Mouse (Mus musculus) cerebellum, adult 2 months (tissue): Measurements from ENCODE around the gene Lyrm4. TPM values are rescaled to one million over a fixed set of nuclear protein-coding genes. Genes with fewer than 3 reads are reported as not detected.
"Not testable (repeated sequence)": the region's sequence is repeated elsewhere in the genome, so short reads cannot be mapped to it uniquely, and the experiment has no call there.

Source experiments
- DNase-seq, 2 experiments: peaks; one replicate each; pipeline ENCODE4 v3.0.0; 2021
- H3K27ac ChIP-seq: fragments of 200-500 bp; 2 replicates; pipeline ENCODE4 v1.5.1; 2012; ENCODE audit warnings: low read length, control low read depth, inconsistent platforms; ENCODE audit not compliant: insufficient read depth
- H3K27me3 ChIP-seq: fragments of 200-500 bp; 2 replicates; pipeline ENCODE4 v1.6.1; 2012; ENCODE audit warnings: inconsistent platforms, mild to moderate bottlenecking, low read length, moderate library complexity; ENCODE audit not compliant: control insufficient read depth, insufficient read depth
- H3K4me1 ChIP-seq: fragments of 200-500 bp; 2 replicates; pipeline ENCODE4 v1.6.1; 2011; ENCODE audit warnings: low read length; ENCODE audit not compliant: control insufficient read depth, insufficient read depth
- H3K4me3 ChIP-seq: fragments of 200-500 bp; replicated peaks from 2 replicates; pipeline ENCODE3; 2011; ENCODE audit warnings: mild to moderate bottlenecking, low read depth, low read length, control low read depth; ENCODE audit not compliant: insufficient read depth
- CTCF ChIP-seq: fragments of 200-500 bp; IDR thresholded peaks from 2 replicates; pipeline ENCODE4 v1.5.1; 2011; ENCODE audit warnings: low read depth, mild to moderate bottlenecking, control low read depth, low read length, moderate library complexity, borderline replicate concordance; ENCODE audit not compliant: insufficient read depth
- POLR2A ChIP-seq: fragments of 200-500 bp; IDR thresholded peaks from 2 replicates; pipeline ENCODE4 v1.6.1; 2011; ENCODE audit warnings: low read length, control low read depth, borderline replicate concordance; ENCODE audit not compliant: insufficient read depth
- WGBS: fragments of 180-500 bp; shearing (Covaris S2); methylation state at CpG from one replicate; pipeline ENCODE4 v1.1.7; 2018; 5-methylcytosine and 5-hydroxymethylcytosine counted together
- polyA plus RNA-seq: library from polyadenylated mRNA; depleted of rRNA; stranded (reverse); fragments of >200 nt; gene quantifications from 2 replicates; pipeline ENCODE4 v1.2.3, GENCODE M21; 2012

Gene Lyrm4
- polyA plus RNA-seq, 1 experiment = 13.2 TPM

GRCm38 (mm10) chr13:35997606-35998005 lies 119.7 kb downstream of the Lyrm4 start:
- Histone ChIP-seq H3K4me3 (no peak overlapping the region), H3K27me3 (no peaks in the 10 kb centered on the region), H3K27ac (no peak overlapping the region), H3K4me1 (no peaks in the 10 kb centered on the region; the same call in 1 of the 2 replicates)
- TF ChIP-seq POLR2A (no peak), CTCF (no peak)
- DNase-seq = no peak
- WGBS = 80% methylated on average over 4 of the region's 4 CpGs

DNA sequence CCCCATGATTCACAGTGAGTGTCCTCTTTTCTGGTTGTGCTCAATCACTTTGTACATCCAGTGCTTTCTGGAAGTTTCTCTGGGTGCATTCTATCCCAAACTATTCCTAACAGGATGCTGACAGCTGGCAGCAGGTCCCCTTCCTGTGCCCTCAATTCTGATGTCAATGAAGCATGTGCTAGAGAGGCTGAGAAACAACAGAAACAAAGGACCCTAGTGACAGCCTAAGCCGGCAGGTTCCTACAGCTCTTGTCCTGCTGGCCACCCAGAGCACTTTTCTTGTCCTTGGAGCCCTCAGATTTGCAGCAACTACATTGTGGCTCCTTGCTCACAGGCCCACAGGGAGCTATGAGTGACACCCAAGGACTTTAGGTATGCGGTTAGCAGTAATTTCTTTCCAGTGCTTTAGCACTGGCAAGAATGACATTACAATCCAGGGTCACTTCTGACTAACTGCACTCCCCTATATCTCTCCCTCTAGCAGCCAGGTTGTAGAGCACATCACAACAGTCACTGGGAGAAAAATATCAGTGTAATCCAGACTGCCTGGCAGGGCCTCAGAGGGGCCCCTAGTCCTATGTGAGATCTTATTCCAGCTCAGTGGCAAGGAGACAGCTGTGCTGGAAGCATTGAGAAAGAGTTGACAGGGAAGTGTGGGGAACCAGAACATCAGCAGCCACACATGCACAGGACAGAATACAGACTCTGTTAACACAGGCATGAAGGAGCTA lies 121.5 kb downstream of the Lyrm4 start:
- Histone ChIP-seq H3K27ac (no peak overlapping the region), H3K4me3 (no peak overlapping the region), H3K4me1 (no peaks in the 10 kb centered on the region; the same call in 1 of the 2 replicates), H3K27me3 (no peaks in the 10 kb centered on the region)
- 68% methylated on average over 2 of the region's 2 CpGs for WGBS
- no peak for DNase-seq
- TF ChIP-seq POLR2A = no peak
- no peak for TF ChIP-seq CTCF

- Histone ChIP-seq H3K4me3 (no peak overlapping the region), H3K4me1 (no peaks in the 10 kb centered on the region; the same call in 1 of the 2 replicates), H3K27ac (no peak overlapping the region), H3K27me3 (no peaks in the 10 kb centered on the region)
- TF ChIP-seq POLR2A = no peak
- no peak for TF ChIP-seq CTCF
- 89% methylated on average over 3 of the region's 3 CpGs for WGBS
- DNase-seq = no peak
These were observed 122.1 kb downstream of the Lyrm4 start for GRCm38 (mm10) chr13:35995231-35995630.

GRCm38 (mm10) chr13:35994067-35994466 lies 123.3 kb downstream of the Lyrm4 start:
- DNase-seq = peak; percentile 31 to 48
- TF ChIP-seq CTCF = no peak
- no peak for TF ChIP-seq POLR2A
- H3K4me3 ChIP-seq = no peak overlapping the region
- H3K27ac ChIP-seq = no peak overlapping the region
- peaks cover 2% of the 10 kb centered on the region; the same call in 1 of the 2 replicates for H3K4me1 ChIP-seq
- 35% methylated on average over 8 of the region's 8 CpGs for WGBS
- H3K27me3 ChIP-seq = no peaks in the 10 kb centered on the region

- H3K4me1 ChIP-seq, DNase-seq, H3K4me3 ChIP-seq, H3K27ac ChIP-seq, H3K27me3 ChIP-seq: not testable (repeated sequence)
- 98% methylated on average over 21 of the region's 21 CpGs for WGBS
These were observed 126.1 kb downstream of the Lyrm4 start for GRCm38 (mm10) chr13:35991185-35991584.

GRCm38 (mm10) chr13:35989329-35989728 lies 128.0 kb downstream of the Lyrm4 start:
- TF ChIP-seq POLR2A (no peak), CTCF (no peak)
- no peaks in the 10 kb centered on the region for H3K27me3 ChIP-seq
- H3K4me3 ChIP-seq = no peak overlapping the region
- peaks cover 2% of the 10 kb centered on the region; the same call in 1 of the 2 replicates for H3K4me1 ChIP-seq
- DNase-seq = no peak
- no peak overlapping the region for H3K27ac ChIP-seq
- 59% methylated on average over 3 of the region's 3 CpGs for WGBS

GRCm38 (mm10) chr13:35982985-35983384 lies 134.3 kb downstream of the Lyrm4 start:
- Histone ChIP-seq H3K27me3 (no peaks in the 10 kb centered on the region), H3K4me3 (no peak overlapping the region), H3K4me1 (no peaks in the 10 kb centered on the region), H3K27ac (no peak overlapping the region)
- TF ChIP-seq CTCF = no peak
- no peak for TF ChIP-seq POLR2A
- no peak for DNase-seq
- 78% methylated on average over 6 of the region's 6 CpGs for WGBS

DNA sequence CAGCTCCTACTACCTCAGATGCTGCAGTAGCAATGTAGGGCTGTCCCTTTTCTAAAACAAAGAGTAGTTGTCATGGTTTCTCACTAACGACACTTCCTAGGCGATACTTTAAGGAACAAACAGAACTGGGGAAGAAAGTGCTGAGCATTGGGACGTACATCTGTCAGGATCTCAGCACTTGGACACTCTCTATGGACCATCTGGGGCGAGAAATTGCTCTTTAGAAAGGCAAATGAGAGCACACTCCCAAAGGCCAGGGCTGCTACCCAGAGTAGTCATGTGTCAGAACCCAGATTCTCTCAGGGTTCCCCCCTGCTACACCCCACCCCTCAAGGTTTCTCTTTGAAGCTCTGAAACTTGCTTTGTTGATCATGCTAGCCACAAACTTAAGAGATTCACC lies 136.9 kb downstream of the Lyrm4 start:
- Histone ChIP-seq H3K4me1 (no peaks in the 10 kb centered on the region), H3K27me3 (no peaks in the 10 kb centered on the region), H3K4me3 (no peak overlapping the region), H3K27ac (no peak overlapping the region)
- DNase-seq = no peak
- WGBS = 51% methylated on average over 4 of the region's 4 CpGs
- no peak for TF ChIP-seq POLR2A
- no peak for TF ChIP-seq CTCF
